Mouse (Mus musculus) cerebellum, adult 2 months (tissue): ENCODE results near the gene Mthfsl.

Experiments
- CTCF ChIP-seq: fragments of 200-500 bp; IDR thresholded peaks from 2 replicates; pipeline ENCODE4 v1.5.1; 2011; ENCODE audit warnings: low read depth, mild to moderate bottlenecking, control low read depth, low read length, moderate library complexity, borderline replicate concordance; ENCODE audit not compliant: insufficient read depth
- POLR2A ChIP-seq: fragments of 200-500 bp; IDR thresholded peaks from 2 replicates; pipeline ENCODE4 v1.6.1; 2011; ENCODE audit warnings: low read length, control low read depth, borderline replicate concordance; ENCODE audit not compliant: insufficient read depth

DNA sequence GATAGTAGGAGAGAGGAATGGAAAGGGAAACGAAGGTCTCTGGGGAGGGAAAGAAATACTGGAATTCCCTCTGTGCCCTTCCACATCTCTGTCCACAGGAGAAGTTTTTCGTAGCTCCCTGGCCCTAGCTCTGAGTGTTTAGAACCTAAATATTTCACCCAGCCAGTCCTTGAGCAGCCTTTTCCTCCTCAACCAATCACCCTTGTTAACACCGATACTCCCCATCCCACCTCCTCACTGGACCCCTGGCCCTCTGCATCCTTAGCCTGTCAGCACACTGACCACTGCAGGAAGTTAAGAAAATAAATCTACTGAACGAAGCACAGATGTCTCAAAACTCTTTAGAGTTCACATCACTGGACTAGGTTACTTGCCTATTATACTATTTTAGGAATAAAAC is 13.4 kb downstream of the Mthfsl start:
- TF ChIP-seq POLR2A (no peak), CTCF (no peak)
